Mouse (Mus musculus): Measurements from ENCODE around the gene Fggy.
A peak's percentile ranks its signal among the peaks of the same experiment; 100 is the strongest.

The Fggy gene

DNA sequence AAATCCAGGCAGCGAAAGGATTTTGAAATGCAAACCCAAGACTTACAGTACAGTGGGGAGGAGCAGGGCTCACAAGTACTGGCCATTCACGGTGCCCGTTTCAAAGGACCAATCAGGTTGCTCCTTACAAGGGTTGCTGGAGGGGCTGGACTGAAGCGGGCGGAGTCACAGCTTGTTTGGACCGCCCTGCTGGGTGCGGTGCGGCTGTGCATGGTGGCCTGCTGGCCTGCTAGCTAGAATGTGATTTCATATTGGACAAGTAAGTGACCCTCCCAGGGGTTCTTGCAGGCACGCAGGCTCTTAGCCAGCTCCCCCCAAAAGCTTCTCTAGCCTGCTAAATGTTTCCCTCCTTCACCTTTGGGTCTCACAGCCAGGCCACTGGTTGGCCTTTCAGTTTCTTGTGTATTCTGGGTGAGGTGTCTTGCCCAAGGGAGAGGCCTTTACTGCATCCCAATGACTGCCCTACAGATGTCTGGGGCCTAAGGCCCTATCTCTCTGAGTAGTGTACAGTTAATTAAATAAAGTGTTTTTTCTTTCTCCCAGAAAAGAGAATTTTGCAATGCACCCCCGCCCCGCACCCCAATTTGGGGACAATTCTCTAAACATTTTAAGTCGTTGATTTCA, at the start of gene Fggy:
TSS of gene Fggy (plus strand) at position 175 of the 624 bp plus-strand sequence.
- peak; percentile 81 to 89 for DNase-seq (ENCODE audit: low spot score in 2 of 2)

DNA sequence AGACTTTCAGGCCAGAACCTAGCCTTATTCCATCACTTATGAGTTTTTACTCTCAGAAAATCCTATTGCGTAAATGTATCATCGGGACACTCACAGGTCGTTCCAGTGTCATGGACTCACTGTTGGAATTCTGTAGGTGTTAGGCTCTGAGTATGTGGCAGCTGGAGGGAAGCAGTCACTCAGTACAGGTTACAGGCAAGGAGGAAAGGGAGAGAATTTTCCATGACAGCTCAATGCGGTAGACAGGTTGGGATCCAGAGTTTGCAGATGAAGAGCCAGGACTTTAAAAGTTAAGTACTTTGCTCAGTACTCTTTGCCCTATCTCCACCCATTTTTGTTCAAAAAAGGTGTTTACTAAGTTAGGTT, 49.4 kb upstream of the Fggy start:
- no peak for DNase-seq (ENCODE audit: low spot score in 2 of 2)

DNA sequence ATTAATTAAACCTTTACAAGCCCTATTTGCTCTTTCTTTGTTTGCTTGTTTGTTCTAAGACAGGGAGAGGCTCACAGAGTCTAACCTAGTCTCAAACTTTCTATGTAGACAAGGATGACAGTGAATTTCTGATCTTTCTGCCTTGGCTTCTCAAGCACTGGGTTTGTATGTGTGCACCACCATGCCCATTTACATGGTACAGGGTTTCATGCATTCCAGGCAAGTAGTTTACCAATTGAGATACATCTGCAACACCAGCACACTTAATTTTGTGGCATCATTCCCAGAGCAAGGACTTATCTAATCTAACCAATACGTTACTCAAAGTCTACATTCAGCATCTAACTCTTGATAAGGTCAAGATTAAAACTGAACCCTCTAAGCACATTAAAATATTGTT, 38.9 kb upstream of the Fggy start:
- no peak for DNase-seq (ENCODE audit: low spot score in 2 of 2)

DNA sequence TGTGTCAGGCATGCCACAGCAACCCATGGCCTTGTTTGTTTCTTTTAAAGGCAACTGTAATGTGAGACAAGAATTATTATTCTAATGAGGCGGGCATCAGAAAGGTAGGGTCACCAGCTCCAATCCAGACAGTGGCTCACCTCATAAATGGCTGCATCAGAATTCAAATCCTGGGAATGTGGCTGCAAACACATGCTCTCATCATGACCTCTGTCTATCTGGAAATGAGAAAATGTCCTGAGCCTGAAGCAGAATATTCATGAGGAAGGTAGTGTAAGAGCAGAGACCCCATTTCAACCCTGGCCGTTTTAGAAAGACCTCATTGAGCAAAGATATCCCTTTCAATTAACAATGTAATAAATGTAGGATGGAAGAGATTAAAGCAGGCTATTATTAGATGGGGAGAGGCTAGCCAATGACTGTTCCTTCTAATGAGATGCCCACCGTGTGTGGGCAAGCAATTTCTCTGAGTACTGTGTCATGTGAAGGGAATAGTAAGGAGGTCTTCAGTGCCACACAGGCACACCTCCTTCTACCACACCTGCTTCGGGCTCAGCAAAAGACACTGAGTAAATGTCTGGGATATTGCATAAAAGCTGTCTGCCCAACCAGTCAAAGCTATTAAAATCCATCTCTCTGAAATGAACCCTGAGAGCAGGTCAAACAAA, 37.2 kb upstream of the Fggy start:
- DNase-seq (ENCODE audit: low spot score in 2 of 2) = no peak

DNA sequence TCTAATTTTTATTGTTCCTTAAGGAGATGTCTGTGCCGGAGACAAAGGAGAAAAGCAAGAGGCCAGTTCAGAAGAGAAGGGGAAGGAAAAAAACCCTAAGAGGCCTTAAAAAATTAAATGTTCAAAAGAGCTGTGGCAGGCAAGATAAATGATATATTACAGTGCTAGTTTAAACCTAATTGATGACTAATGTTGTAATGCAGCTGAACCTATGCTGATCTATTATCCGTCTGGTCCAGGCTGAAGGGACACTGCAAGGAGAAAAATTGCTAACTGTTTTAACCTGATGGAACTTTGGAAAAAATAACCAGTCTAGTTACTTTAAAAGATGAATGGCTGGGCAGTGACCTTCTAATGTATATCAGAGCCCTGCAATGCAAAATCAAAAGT, 36.7 kb upstream of the Fggy start:
- DNase-seq (ENCODE audit: low spot score in 2 of 2) = no peak

DNA sequence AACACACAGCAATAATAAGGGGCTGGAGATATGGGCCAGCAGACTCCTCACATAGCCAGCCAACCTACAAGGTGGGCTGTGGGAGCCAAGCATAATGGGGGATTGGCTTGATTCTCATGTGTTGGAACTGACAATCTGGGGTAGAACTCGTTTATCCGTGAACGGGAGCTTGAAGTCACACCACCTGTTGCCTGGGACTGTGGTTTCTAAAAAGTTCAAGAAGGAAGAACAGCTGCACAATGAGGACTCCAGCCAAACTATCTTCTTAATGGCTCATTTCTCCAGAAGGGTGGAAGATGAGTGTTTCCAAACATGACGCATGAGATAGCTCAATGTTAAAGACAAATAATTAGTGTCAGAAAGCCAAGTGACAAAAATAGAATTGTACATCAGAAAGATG, 30.7 kb upstream of the Fggy start:
- DNase-seq (ENCODE audit: low spot score in 2 of 2) = no peak

DNA sequence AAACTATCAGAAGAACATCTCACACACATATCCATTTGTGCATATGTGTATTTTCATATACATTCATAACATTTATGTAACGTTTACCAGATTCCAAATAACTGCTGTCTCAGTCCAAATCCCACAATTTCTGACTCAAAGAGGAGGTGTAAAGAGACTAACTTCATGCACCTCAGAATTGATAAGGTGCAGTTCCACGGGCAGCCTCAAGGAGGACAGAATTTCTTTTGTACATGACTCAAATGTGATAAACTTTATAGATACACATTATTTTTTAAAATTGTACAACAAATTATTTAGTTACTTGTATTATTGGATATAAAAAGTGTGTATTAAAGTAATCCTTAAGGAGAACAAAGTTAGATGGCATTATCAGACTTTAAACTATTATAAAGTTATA, 26.6 kb upstream of the Fggy start:
- no peak for DNase-seq (ENCODE audit: low spot score in 2 of 2)

DNA sequence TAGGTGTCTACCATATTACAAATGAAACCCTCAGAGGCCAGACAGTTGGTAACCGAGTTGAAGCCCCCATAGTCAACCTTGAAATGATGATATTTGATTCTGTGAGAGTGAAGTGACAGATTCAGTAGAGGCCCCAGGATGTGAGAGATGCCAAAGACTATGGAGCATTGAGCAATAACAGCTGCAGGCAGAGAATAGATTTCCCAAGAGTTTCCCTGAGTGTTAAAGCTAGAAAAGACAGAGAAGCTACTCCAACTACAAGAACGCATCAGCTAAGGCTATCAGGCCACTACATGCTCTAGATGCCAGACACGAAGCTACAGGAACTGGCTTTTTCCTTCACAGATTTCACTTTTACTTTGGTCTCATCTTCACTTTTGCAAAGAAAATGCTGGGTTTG, 23.4 kb upstream of the Fggy start:
- DNase-seq (ENCODE audit: low spot score in 2 of 2) = no peak

DNA sequence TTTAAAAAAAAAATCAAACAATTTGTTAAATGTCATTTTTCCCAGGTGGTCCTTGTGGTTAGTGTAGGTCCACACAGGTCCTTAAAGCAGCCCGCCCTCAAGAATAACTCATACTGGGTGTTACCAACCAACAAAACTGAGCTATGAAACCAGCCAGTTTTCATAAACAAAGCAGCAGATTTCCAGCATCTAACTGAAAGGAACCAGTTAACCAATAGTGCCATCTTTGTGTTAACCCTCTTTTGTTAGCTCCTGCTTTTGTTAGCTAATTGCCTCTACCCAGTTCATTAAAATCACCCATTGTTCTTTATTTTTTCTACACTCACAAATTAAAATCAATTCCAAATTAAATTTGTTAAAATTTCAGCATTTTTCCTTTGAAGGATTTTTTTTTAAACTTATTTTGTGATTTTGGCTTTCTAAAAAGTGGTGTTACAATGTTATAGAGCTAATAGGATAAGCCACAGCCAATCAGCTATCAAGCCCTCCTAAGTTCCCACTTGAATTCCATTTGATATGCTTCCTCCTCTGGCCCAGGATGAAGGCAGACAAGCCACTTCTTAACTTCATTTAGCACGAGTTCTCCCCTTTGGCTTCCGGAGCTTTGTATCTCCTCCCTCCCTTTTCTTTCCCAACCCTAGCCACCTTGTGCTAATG, 15.8 kb upstream of the Fggy start:
- DNase-seq (ENCODE audit: low spot score in 2 of 2) = no peak

DNA sequence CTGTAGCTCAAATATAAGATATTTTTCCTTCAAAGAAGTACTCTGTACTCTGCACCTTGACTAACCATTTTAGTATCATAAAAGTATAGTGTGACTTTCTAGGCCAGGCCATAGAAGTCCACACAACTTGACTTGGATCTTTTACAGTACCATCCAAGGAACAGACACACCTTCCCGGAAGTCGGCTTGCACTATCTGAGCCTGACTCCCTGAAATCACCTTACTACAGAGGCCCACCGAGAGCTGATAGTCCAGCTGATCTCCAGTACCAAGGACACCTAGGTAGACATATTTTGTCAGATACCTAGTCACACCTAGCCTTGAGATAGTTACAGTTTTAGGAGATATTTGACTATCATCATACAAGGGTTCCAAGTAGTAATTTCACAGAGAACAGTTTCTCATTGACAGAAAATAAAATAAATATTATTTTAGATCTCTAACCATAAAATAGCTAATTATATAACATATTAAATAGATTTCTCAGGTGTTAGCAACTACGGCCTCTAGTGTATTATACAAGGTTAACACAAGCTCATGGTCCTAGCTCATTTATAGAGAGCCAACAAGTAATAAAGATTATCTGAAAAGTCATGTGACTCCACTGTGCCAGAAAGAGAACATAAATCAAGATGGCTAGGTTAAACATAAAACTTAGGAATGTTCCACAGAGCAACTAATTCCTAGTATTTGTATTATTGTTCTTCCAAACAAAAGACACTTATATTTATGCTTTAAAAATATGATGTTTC, 15.1 kb upstream of the Fggy start:
- no peak for DNase-seq (ENCODE audit: low spot score in 2 of 2)

DNA sequence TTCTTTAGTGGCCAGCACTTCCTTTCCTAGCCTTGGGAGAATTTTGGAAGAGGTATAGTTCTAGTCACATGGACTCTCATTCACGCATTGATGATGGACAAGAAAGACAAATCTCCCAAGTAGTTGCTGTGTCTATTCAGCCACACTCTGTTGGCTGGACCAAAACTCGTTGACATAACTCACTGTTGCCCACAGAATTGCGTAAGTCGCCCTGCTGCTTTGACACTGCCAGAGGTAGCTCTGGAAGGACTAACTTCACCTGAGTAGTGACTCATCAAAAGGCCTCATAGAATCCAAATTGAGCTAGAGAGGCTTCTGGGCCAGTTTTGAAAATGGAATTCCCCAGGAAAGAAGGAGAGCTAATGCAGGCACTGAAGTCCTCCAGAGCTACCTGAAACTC, 13.8 kb upstream of the Fggy start:
- DNase-seq (ENCODE audit: low spot score in 2 of 2) = no peak

DNA sequence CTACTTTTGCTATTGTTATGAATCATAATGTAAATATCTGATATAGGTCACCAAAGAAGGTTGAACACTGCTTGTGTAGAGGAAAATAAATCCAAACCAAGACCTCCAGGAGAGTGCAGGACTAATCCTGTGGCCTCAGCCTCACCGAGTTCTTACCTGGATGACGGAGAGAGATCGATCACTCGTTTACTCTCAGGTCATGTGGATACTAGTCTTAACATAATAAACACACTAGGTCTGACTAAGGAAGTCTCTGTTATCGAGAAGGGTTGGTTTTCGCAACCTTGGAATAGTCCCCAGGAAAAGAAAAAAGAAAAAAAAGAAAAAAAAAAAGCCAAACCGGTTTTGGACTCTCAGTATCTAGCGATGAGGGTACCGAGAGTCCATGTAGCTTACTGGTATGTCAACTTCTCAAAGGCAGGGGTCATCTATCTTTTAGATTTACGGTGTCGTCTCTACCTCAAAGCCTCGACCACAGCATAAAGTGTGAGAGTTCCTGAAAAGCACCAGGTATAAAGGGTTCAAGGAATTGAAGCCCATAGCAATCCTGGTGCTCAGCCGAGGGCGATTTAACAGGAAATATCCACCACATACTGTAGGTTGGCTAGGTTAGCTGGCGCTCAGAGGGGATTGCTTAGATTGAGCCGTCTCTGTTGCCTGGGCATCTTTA, 509 bp upstream of the Fggy start:
- DNase-seq (ENCODE audit: low spot score in 2 of 2) = no peak

DNA sequence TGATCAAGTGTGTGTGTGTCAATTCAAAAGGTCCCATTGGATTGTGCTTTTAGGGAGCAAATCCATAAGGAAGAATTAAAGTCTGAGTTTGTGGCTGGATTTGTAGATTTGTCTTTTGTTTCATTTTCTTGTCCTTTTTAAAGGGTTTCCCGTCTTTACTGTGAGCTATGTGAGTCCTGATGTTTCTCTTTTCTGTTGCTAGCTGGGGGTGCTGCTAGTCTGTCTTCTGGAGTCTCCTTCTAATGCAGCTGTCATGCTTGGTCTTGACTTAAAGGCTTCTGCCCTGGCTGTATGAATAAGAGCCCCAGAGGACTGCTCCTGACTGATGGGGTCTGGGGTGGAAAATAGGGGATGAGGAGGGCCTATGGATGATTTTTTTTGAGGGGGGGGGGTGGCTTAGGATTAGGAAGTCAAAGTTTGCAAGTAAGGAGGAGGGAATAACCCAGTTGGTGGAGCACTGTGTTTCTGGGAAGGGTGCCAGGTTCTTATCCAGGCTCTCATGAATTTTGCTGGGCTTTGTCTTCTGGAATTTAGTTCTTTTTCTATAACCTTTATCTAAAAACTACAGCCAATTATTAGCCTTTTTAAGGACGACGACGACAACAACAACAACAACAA, 1.1 kb downstream of the Fggy start:
- DNase-seq (ENCODE audit: low spot score in 2 of 2) = no peak

DNA sequence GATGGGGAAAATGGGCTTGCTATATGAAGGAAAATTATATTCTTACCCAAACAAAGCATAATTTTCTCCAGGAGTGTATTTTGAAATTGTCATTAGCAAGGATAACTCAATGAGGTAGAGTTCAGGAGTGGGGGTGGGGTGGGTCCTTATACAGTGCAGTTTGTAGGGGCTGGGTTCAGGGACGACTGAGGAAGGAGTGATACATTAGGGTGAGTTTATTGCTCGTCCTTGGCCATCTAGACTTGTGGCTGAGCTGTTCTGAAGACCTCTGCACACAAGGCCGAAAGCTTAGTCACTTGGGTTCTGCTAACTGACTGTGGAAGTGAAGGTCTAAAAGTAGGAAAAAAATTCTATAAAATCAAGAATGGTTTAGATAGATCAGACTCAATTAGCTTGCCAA, 14.3 kb downstream of the Fggy start:
- no peak for DNase-seq (ENCODE audit: low spot score in 2 of 2)

DNA sequence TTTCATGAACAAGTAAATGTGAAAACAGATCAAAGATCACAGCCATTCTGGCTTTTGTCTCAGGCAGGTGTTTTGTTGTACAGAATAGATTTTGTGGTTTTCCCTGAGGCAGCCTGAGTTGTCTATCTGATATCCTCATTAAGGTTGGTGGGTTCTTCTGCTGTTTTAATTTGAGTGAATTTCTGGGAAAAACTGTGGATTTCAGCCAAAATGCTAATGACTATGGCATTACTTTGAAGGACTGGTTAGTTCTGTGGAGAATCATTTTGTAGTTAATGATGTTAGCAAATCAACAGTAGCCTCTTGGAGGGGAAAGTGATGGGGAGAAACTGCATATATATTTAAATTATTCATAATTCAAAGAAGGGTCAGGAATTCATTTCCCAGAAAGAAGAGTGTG, 16.4 kb downstream of the Fggy start:
- no peak for DNase-seq (ENCODE audit: low spot score in 2 of 2)

DNA sequence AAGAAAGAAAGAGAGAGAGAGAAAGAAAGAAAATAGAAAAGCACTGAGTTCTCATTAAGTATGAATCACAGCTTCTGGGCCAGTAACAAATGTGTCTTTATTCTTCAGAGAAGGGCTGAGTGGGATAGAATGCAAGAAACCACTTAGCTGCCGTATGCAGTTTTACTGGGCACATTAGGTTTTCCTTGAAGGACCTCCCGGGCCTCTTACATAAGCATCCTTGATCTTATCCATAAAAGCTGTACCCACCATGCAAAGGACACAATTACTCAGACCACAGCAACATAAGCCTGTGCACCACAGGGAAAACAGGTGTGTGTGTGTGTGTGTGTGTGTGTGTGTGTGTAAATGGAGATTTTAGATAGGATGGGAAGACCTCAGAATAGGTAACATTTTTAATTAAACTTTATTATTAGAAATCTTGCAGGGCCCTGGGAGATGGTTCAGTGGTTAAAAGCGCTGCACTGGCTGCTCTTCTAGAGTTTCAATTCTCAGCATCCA, 18.2 kb downstream of the Fggy start:
- DNase-seq (ENCODE audit: low spot score in 2 of 2) = no peak

DNA sequence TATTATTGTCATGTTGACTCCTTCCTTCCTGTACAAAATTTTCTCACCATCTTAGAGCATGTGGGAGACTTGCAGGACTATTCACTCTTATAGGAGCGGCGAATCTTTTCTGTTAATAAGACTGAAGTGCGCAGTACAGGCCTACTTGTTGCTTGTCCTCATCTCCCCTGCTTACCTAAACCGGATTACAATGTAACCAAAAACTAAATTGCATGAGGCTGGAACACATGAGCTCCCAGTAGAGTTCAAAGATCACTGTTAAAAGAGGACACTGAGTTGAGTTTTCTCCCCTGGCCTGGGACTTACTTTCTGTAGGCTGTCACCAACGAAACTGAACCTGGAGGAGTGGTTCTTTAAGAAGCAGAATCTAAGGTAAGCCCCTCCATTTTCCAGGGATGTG, 21.9 kb downstream of the Fggy start:
- no peak for DNase-seq (ENCODE audit: low spot score in 2 of 2)

DNA sequence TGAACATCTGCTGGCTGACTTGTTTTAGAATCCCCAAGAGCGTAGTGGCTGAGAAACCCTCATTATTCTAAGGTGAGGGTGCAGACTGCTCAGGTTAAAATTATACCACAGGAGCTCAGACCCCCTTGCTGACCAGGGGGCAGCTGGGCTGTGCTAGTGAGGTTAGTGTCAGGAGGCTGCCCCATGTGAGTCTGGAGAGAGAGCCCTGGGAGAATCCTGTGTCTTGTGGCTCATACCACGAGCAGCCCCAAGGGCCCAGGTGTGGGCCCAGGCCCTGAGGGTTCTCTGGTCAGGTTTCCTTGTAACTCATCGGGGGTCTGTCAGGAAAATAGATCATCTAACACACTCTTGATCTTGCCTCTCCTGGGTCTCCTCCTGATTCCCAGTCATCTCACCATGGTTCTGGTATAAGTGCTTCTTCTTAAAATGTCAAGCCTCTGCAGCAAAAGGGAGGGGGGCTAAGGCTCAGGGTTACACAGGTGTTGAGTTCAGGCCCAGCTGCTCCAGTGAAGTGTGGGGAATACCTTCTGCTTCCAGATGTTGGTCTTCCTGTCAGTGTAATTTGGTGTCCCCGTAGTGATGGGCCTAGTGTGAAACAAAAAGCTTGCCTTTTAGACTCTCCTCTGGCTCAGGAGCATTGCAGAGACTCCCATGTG, 26.9 kb downstream of the Fggy start:
- DNase-seq (ENCODE audit: low spot score in 2 of 2) = no peak

DNA sequence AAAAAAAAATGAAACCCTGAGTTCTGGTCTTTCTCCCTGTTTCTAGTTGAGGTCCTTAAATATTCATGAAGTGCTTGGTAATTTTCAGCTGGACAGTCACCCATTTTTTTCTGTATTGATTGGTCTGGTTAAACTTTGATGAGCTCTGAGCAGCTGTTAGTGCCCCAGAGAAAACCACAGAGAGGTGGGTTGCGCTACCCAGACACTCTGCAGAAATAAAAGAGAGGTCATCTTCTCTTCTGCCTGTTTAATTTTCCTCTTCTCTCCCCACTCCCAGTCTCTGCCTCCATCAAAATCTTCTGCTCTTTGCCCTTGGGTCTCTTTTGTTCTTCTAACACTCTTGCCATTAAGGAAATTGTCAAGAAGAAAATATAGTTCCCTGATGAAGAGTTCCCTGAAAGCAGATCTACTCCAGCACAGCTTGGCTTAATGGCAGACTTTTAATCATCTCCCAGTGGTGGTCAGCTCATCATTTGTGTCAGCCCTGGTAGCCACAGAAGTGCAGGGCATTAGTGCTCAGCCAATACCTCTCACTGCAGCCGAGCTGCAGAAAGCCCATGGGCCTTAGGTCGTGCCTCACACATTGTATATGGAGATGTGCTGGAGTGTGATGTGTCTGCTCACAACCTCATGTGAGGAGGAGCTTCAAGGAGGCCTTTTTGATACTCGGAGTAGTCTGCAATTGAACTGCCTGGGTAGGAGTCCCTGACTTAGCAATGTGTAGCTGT, 29.1 kb downstream of the Fggy start:
- no peak for DNase-seq (ENCODE audit: low spot score in 2 of 2)

DNA sequence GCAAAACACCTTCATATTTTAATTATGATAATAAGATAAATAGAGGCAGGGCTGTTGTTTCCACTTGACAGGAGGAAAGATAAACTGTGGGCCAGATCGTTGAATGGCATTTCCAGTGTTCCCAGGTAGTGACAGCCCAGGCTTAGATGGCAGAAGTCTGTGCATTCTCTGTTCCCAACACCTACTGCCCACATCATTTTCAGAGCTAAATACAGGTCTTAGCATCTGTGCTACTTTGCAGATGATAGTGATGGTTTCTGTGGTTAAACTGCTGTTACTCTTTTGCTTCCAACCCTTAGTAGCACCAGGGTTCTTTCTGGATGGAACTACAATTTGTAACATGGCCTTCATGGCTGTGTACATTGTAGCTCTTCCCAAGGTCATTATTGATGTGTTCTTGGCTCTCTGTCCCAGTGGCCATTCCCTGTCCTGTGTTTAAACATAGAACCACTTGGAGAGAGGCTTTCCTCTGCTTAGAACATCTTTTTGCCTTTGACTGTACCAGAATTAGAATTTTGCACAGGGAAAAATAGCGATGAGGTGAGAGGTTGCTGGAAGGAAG, 31.5 kb downstream of the Fggy start:
- DNase-seq (ENCODE audit: low spot score in 2 of 2) = no peak

All from spleen, postnatal 14 days (tissue).